Mouse (Mus musculus) induced T-regulatory cell, adult 2 months (primary cell): ENCODE measurements around the gene Grm1.

Source experiments
- DNase-seq: peaks from one replicate; pipeline ENCODE4 v3.0.0-alpha.2; 2012; ENCODE audit warnings: low read depth

Grm1 gene

DNA sequence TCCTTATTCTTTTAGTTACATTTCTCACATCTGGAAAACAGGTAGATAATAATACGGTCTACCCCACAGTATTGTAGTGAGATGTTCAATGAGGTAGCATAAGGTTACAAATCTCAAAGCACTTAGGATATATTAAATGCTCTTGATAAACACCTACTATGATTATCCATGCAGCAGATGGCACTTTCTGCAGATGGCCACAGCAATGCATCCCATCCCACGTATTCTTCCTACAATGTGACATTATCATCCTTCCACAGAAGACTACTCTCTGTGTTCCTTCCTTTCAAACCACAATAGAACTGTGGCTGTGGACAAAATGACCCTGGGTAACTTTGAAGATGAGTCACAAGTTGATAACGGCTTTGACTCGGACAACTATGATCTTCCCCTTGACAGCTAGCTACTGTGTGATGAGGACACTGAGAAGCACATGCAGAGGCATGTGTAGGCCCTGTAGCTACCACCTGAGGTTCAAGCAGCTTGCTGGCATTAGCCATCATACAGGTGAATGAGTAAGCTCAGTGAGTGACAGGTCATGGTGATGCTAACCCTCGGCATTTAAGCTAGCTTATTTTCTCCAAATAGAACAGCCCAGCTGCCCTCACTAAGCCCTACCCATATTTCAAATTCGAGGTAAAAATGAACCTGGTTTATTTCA lies 117.5 kb downstream of the Grm1 start:
- no peak for DNase-seq

DNA sequence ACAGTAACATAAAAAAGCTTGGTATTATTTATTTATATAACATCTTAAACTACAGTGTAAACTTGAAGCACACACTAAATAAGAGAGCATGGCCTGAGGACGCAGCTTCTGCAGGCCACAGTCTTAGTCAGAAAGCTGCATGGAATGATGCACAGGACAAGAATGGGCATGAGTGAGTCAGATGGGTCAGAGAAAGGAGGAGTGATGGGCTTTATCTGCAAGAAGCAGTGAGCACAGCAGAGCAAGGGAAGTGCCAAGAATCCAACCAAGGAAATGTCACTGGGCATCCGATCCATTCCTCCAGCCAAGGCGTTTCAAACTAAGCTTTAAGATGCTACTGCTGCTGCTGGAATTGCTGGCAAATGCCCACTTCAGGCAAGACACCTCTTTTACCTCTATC lies 131.6 kb downstream of the Grm1 start:
- DNase-seq: no peak

DNA sequence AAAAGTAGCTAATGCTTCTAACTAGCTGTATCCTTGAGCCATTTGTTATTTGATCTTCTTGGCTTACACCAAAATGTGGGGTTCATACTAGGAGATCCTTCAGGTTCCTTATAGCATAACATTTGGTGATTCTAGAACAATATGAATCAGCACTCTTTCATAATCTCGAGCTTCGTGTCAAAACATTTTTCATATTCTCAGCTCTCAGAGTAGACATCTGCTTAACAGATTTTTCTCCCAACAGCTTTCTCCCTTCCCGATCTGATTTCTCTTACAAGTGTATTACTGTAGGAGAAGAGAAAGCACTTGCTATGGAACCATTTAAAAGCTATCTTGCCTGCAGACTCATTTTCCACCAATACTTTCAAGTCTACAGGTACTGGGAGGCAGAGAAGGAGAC lies 133.0 kb downstream of the Grm1 start:
- no peak for DNase-seq

GRCm38 (mm10) chr10:10947531-10947930 lies 134.6 kb downstream of the Grm1 start:
- no peak for DNase-seq

DNA sequence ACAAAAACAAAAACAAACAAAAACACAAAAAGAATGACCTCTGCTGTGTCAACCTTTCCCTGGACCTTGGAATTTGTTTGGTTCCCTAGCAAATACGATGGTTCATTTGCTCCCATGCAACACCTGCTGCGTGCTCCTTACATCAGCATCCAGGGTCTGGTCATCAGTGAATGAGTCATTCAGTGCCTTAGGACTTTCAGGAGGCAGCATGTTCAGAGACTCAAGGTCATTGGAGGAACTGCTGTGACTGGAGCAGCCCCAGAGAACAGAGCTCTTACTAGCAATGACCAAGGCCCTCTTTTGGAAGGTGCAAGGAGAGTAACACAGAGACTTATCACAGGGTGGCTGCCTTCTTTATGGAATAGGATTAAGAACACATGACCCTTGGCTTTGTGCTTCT lies 138.2 kb downstream of the Grm1 start:
- no peak for DNase-seq

DNA sequence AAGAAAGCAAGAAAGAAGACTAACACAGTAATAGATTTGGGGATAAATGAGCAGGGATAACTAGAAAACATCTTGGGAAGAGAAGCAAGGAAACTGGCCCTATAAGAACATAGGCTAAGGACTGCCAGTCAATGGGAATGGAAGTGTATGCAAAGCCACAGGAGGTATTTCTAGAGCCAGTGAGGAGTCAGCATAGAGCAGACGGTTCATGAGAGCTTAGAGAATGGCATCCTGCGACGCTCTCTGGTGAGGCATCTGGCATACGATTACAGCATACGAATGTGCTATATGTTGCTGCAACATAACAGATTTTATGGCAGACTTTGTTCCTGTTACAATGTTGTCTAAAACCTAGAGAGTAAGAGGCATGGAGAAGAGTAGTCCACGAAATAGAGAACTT lies 139.9 kb downstream of the Grm1 start:
- no peak for DNase-seq

- no peak for DNase-seq
Measured at GRCm38 (mm10) chr10:10935806-10936205, 146.3 kb downstream of the Grm1 start.

GRCm38 (mm10) chr10:10929672-10930071 lies 152.5 kb downstream of the Grm1 start:
- DNase-seq: no peak

GRCm38 (mm10) chr10:10928798-10929366 lies 153.3 kb downstream of the Grm1 start:
- no peak for DNase-seq

- DNase-seq: no peak
Measured at GRCm38 (mm10) chr10:10917857-10918399, 164.2 kb downstream of the Grm1 start.

DNA sequence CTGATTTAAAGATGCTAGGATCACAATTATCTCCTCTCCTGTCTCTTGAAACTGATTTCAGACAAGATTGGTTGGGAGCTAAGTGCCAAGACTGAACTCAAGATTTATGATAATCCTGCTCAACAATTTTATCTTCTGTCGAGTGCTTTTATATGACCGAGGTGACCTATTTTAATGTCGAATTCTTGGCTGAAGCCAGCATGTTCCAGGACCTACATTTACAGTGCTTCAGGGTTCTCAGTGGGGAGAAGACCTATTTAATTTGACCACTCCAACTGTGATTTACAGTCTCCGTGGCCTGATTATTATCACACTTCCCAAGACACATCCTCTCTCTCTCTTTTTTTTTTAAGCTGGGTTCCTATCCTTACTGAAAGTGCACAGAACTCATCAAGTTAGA lies 168.5 kb downstream of the Grm1 start:
- DNase-seq: no peak

- no peak for DNase-seq
Measured at GRCm38 (mm10) chr10:10890221-10890620, 191.9 kb downstream of the Grm1 start.

- no peak for DNase-seq
Measured at GRCm38 (mm10) chr10:10888521-10888920, 193.6 kb downstream of the Grm1 start.

DNA sequence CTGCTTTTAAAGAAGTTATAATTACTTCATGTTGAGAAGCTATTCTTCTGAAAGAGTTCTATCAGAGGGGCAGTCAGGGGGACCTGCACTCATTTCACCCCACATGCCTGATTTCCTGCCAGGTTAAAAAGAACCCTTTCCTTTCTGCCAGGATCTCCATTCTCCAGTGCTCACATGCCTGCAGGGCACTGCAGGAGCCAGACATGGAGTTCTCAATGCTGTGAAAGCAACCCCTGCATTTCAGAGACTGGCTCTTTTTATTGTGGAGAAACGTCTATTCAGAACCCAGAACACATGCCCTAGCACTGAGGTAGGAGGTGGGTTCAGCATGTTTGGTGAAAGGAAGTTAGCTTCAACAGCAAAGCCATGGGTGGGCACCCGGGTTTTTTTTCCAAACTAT lies 197.2 kb downstream of the Grm1 start:
- no peak for DNase-seq

GRCm38 (mm10) chr10:10872142-10872541 lies 210.0 kb downstream of the Grm1 start:
- DNase-seq: no peak

DNA sequence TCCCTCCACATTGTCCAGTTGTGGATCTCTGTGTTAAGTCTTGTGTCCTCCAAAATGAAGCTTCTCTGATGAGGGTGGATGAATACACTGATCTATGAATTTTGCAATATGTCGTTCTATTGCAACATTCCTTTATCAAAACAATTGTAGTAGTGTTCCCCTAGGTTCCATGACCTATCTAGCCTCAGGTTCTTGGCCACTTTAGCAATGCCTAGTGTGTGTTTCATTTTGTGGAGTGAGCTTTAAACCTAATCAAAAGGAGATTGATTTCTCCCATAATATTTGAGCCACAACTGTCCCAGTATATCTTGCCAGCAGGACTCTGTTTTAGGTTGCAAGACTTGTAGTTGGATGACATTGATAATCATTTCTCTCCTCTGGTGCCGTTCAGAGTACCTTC lies 211.9 kb downstream of the Grm1 start:
- DNase-seq: no peak

- no peak for DNase-seq
Measured at GRCm38 (mm10) chr10:10866278-10866677, 215.9 kb downstream of the Grm1 start.

- no peak for DNase-seq
Measured at GRCm38 (mm10) chr10:10864759-10865158, 217.4 kb downstream of the Grm1 start.

- DNase-seq: no peak
Measured at GRCm38 (mm10) chr10:10847376-10848286, 234.5 kb downstream of the Grm1 start.

GRCm38 (mm10) chr10:10845059-10845685 lies 237.0 kb downstream of the Grm1 start:
- DNase-seq: no peak

DNA sequence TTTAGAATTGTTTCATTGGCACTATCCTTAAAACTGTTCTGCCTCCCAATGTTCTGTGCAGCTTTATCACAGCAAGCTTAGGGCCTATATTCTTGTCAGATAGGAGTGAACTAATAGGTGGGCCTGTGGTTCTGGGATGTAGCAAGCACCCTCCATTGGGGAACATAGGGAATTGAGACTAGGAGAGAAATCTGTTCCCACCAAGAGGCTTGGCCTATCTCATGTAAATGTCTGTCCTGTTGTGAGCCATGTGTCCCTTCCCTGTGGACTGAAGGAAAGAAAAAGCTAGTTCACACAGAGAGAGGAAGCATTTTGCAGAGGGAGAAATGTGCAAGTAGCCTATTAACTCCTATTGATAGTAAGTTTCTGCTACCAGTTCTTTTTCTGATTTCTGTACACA lies 246.8 kb downstream of the Grm1 start:
- DNase-seq: no peak

DNA sequence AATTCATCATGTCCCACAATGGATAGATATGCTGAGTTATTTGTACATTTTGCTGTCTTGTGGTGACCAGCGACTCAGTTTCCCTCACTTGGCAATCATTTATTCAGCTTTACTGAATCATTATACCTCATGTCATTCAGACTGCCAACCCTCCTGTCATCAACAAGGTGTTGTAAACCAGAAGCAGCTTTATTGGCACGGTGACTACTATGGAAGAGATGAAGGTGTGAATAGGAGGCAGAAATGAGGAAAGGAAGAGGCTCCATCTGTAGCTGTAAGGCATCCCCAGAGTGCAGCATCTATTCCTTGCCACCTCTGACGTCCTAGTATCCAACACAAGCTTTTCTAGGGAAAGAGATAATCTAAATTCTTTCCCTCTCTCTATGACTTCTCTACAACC lies 247.3 kb downstream of the Grm1 start:
- DNase-seq: no peak
